In the genomic region with DNA sequence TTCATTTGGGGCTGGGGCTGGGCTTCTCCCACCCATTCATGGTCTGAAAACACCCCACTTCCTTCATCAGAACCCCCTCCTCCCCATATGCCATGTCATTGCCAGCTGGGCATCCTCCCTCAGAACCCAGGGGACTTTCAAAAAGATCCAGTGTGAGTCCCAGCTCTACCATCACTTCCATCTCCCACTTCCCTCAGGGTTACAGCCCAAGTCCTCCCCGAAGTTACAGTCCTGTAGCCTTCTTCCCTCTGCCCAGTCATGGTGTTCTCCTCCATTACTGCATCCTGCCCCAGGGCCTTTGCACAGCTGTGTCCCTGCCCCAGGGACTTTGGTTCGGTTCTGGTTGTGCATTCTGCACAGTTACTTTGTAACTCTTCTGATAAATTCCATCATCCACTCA, we compare ENCODE assay signal across 23 mouse cellular contexts. TPM values are rescaled to one million over a fixed set of nuclear protein-coding genes. Genes with fewer than 3 reads are reported as not detected.
"Had no signal": no experiment of that assay in that cellular context is flagged by ENCODE, and none has a peak within 500 bp of the region (broad histone marks: within the 10 kb centered on the region; RNA-seq: fewer than 3 reads in every experiment).

No protein-coding gene starts in this region.

- H3K36me3 ChIP-seq: limb, embryonic 13.5 days; liver, embryonic 12.5 days; liver, embryonic 15.5 days; lung, embryonic 15.5 days; midbrain, embryonic 10.5 days; neural tube, embryonic 12.5 days; neural tube, embryonic 15.5 days had no signal

- H3K4me3 ChIP-seq: limb, embryonic 13.5 days; liver, embryonic 12.5 days; liver, embryonic 15.5 days; lung, embryonic 15.5 days; megakaryocyte, embryonic 14.5 days; midbrain, embryonic 10.5 days; neural tube, embryonic 12.5 days; neural tube, embryonic 15.5 days had no signal

- H3K9me3 ChIP-seq: limb, embryonic 13.5 days; liver, embryonic 12.5 days; liver, embryonic 15.5 days; lung, embryonic 15.5 days; midbrain, embryonic 10.5 days; neural tube, embryonic 12.5 days; neural tube, embryonic 15.5 days had no signal

- DNase-seq: kidney, adult 11 months; kidney, adult 8-10 months; kidney, postnatal 14 days; kidney, postnatal 4 days; left cerebral cortex, postnatal 4 days; liver; lung, adult 18-20 months; lung, postnatal 10 days; lung, postnatal 36 days; midbrain, embryonic 14.5 days; right cerebral cortex, adult 18-20 months; right cerebral cortex, postnatal 14 days; right cerebral cortex, postnatal 4 days; thymus, adult 2 months; thymus, postnatal 14 days had no signal

- ATAC-seq: liver, embryonic 12.5 days had no signal

- H3K27ac ChIP-seq: limb, embryonic 13.5 days; liver, embryonic 12.5 days; liver, embryonic 15.5 days; lung, embryonic 15.5 days; midbrain, embryonic 10.5 days; neural tube, embryonic 12.5 days; neural tube, embryonic 15.5 days had no signal

- H3K4me2 ChIP-seq: limb, embryonic 13.5 days; liver, embryonic 12.5 days; liver, embryonic 15.5 days; lung, embryonic 15.5 days; neural tube, embryonic 12.5 days; neural tube, embryonic 15.5 days had no signal

- H3K4me1 ChIP-seq: neural tube, embryonic 12.5 days had no signal

- H3K9ac ChIP-seq: limb, embryonic 13.5 days; liver, embryonic 12.5 days; liver, embryonic 15.5 days; lung, embryonic 15.5 days; neural tube, embryonic 12.5 days; neural tube, embryonic 15.5 days had no signal

RNA-seq across cellular contexts. Expression of a gene that starts 28.4 kb away (rescaled TPM):
- polyA plus RNA-seq: liver, embryonic 15.5 days had no signal
